Mouse (Mus musculus) liver, embryonic 14.5 days (tissue): Measurements from ENCODE around the gene S100a16.

Experiments
- CTCF ChIP-seq: IDR thresholded peaks from 2 replicates; pipeline ENCODE4 v1.5.1; 2016; ENCODE audit warnings: antibody characterized with exemption, low read depth, control low read depth
- EP300 ChIP-seq: IDR thresholded peaks from 2 replicates; pipeline ENCODE4 v1.6.1; 2016; ENCODE audit warnings: antibody characterized with exemption, low read depth

GRCm38 (mm10) chr3:90515789-90516188 is 21.3 kb upstream of the S100a16 start:
- TF ChIP-seq CTCF (no peak), EP300 (no peak)
